Mouse (Mus musculus) monocyte, adult 5-6 weeks (primary cell): ENCODE measurements around the gene Gm20737. TPM values are rescaled to one million over a fixed set of nuclear protein-coding genes. Genes with fewer than 3 reads are reported as not detected.
"Not testable (repeated sequence)": the region's sequence is repeated elsewhere in the genome, so short reads cannot be mapped to it uniquely, and the experiment has no call there.

Source experiments
- ATAC-seq: fragments of 153-309, 156-312 bp; replicated peaks from 2 replicates; pipeline ENCODE4 v1.8.0; 2017; ENCODE audit warnings: mild to moderate bottlenecking; ENCODE audit not compliant: low TSS enrichment, insufficient number of reproducible peaks, severe bottlenecking, poor library complexity, low FRiP score
- total RNA-seq: library from RNA; stranded (forward); fragments of 200-1000, 200-491, 200-594 nt; gene quantifications from 3 replicates; pipeline ENCODE4 v1.2.3, GENCODE M21; 2017

Gm20737 gene
- not detected in 3 replicates for total RNA-seq

DNA sequence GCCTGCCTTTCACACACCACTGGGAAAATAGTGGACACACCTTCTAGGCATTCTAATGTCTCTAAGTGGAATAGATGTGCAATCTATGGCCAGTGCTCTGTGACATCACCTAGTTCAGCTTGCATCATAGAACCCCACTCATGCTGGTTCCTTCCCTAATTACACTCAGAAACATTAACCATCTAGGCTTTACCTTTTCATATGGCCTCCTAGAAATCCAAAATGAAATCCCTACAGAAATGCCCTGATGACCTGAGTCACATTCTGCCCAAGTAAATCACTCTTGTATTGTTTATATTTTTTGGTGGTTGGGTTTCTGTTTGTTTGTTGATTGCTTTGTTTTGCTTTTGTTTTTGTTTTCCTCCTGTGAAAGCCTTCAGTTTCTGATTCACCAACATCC lies at the start of gene Gm20737:
Gene Gm20737, minus strand, starts transcription at position 101 of the 400 bp plus-strand sequence.
- ATAC-seq: not testable (repeated sequence)

DNA sequence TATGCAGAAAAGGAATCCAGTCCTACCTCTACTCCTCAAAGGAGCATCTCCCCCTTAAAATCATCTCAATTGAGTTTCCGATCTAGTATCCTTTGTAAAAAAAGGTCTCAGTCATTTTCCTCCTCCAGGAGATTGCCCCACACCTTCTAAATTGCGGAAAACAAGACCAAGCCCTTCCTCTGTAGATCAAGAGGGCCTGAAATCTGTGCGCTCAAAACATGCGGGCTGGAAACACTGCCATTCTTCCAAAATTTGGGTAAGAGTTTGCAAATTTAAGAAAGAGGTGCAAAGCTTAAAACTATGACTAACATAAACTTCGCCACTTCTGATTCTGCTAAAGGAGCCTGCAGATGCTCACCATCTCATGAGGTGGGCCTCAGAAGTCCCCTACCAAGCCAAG lies 17.3 kb upstream of the Gm20737 start, which contains the start of gene Gm21775:
Gene Gm21775, plus strand, starts transcription at position 301 of the 400 bp plus-strand sequence.
- ATAC-seq: not testable (repeated sequence)

Other genes with a start within 250 kb of the Gm20737 start
- not detected in 3 replicates for gene Gm20834, start 211.5 kb downstream of the Gm20737 start, total RNA-seq
- not detected in 3 replicates for gene Gm28510, start 123.3 kb downstream of the Gm20737 start, total RNA-seq
- gene Gm21775, start 17.4 kb upstream of the Gm20737 start, total RNA-seq: not detected in 3 replicates
- not detected in 3 replicates for gene Gm21900, start 80.3 kb upstream of the Gm20737 start, total RNA-seq
- gene Gm20777, start 216.4 kb upstream of the Gm20737 start, total RNA-seq: not detected in 3 replicates